Mouse (Mus musculus) ovary, postnatal 36 days (tissue): ENCODE results near the gene Wif1.

Experiments used
- DNase-seq: peaks from one replicate; pipeline ENCODE4 v3.0.0; 2022; ENCODE audit warnings: low spot score, mixed read lengths

Gene Wif1

GRCm38 (mm10) chr10:121070742-121071141 is 37.0 kb downstream of the Wif1 start:
- no peak for DNase-seq

- no peak for DNase-seq
Measured at GRCm38 (mm10) chr10:121080500-121080899, 46.7 kb downstream of the Wif1 start.

GRCm38 (mm10) chr10:121082881-121083280 is 49.1 kb downstream of the Wif1 start:
- DNase-seq: no peak

GRCm38 (mm10) chr10:121083512-121083911 is 49.8 kb downstream of the Wif1 start:
- no peak for DNase-seq

GRCm38 (mm10) chr10:121088679-121089078 is 54.9 kb downstream of the Wif1 start:
- DNase-seq: no peak

- no peak for DNase-seq
Measured at GRCm38 (mm10) chr10:121089312-121089711, 55.6 kb downstream of the Wif1 start.

- no peak for DNase-seq
Measured at GRCm38 (mm10) chr10:121090006-121090405, 56.2 kb downstream of the Wif1 start.

GRCm38 (mm10) chr10:121095948-121096347 is 62.2 kb downstream of the Wif1 start:
- DNase-seq: no peak

GRCm38 (mm10) chr10:121098263-121098662 is 64.5 kb downstream of the Wif1 start:
- DNase-seq: no peak

- no peak for DNase-seq
Measured at GRCm38 (mm10) chr10:121099658-121100057, 65.9 kb downstream of the Wif1 start.

- no peak for DNase-seq
Measured at GRCm38 (mm10) chr10:121116115-121116514, 82.4 kb downstream of the Wif1 start.

GRCm38 (mm10) chr10:121116636-121117035 is 82.9 kb downstream of the Wif1 start:
- no peak for DNase-seq

GRCm38 (mm10) chr10:121120751-121121150 is 87.0 kb downstream of the Wif1 start:
- DNase-seq: no peak

GRCm38 (mm10) chr10:121124481-121124880 is 90.7 kb downstream of the Wif1 start:
- no peak for DNase-seq

GRCm38 (mm10) chr10:121129000-121129925 is 95.5 kb downstream of the Wif1 start:
- no peak for DNase-seq
